Mouse (Mus musculus) megakaryocyte, embryonic 14.5 days (primary cell): ENCODE measurements around the gene Epha2. TPM values are rescaled to one million over a fixed set of nuclear protein-coding genes. Genes with fewer than 3 reads are reported as not detected.

ENCODE experiments used
- H3K27me3 ChIP-seq: replicated peaks from 2 replicates; pipeline ENCODE3; 2012; ENCODE audit warnings: inconsistent platforms
- H3K36me3 ChIP-seq: replicated peaks from 2 replicates; pipeline ENCODE3; 2012; ENCODE audit warnings: low read length, inconsistent platforms, mixed read lengths
- H3K4me1 ChIP-seq: 2 replicates; pipeline ENCODE4 v1.6.1; 2012; ENCODE audit warnings: inconsistent platforms
- H3K4me3 ChIP-seq: replicated peaks from 2 replicates; pipeline ENCODE3; 2012; ENCODE audit warnings: moderate library complexity, mild to moderate bottlenecking, inconsistent platforms
- H3K9me3 ChIP-seq: 2 replicates; pipeline ENCODE4 v1.6.1; 2012; ENCODE audit warnings: inconsistent platforms
- FLI1 ChIP-seq: IDR thresholded peaks from 2 replicates; pipeline ENCODE4 v1.6.1; 2012; ENCODE audit warnings: low read length, inconsistent platforms, mixed read lengths
- GATA1 ChIP-seq: IDR thresholded peaks from 3 replicates; pipeline ENCODE4 v1.6.1; 2012; ENCODE audit warnings: mixed read lengths, low read length, inconsistent platforms, borderline replicate concordance
- polyA plus RNA-seq: library from polyadenylated mRNA; stranded (reverse); fragments of >175 nt; gene quantifications from 2 replicates; pipeline ENCODE4 v1.2.3, GENCODE M21; 2012; ENCODE audit warnings: low replicate concordance; ENCODE audit not compliant: insufficient read depth

Epha2 gene
- polyA plus RNA-seq, result not detected in 2 replicates

- peaks cover 37% of the 10 kb centered on the region for H3K4me1 ChIP-seq
- H3K27me3 ChIP-seq, result peaks cover 93% of the 10 kb centered on the region
Measured at GRCm38 (mm10) chr4:141301116-141301553, at the start of gene Epha2. Epha2 (plus strand) TSS chr4:141301240.

DNA sequence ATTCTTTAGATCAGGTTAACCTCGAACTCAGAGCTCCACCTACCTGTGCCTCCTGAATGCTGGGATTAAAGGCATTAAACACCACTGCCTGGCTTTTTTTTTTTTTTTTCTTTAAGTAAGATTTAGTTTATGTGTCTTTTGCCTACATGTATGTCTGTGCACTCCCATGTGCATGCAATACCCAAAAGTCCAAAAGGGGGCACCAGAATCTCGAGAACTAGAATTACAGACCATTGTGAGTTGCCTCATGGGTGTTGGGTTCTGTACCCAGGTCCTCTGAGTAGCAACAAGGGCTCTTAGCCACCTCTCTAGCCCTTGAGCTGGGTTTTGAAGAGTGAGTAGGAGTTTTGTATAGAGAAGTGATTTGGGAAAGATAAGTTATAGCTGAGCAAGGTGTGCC, 48.4 kb upstream of the Epha2 start:
- no peak for TF ChIP-seq GATA1
- TF ChIP-seq FLI1, result no peak
- Histone ChIP-seq H3K36me3 (no peaks in the 10 kb centered on the region), H3K4me3 (no peak overlapping the region), H3K27me3 (peaks cover 70% of the 10 kb centered on the region), H3K4me1 (peaks cover 9% of the 10 kb centered on the region), H3K9me3 (peaks cover 5% of the 10 kb centered on the region)

More at GRCm38 (mm10) chr4:141301116-141301553, at the start of gene Epha2:
- Histone ChIP-seq H3K9me3 (no peaks in the 10 kb centered on the region), H3K4me3 (peak within 1 kb of the TSS; percentile 89), H3K36me3 (no peaks in the 10 kb centered on the region)
- TF ChIP-seq GATA1, result no peak
- TF ChIP-seq FLI1, result no peak

GRCm38 (mm10) chr4:141254234-141254633, 46.8 kb upstream of the Epha2 start:
- peaks cover 64% of the 10 kb centered on the region for H3K27me3 ChIP-seq
- TF ChIP-seq GATA1 (no peak), FLI1 (no peak)
- no peaks in the 10 kb centered on the region for H3K36me3 ChIP-seq
- no peaks in the 10 kb centered on the region; the same call in 1 of the 2 replicates for H3K4me1 ChIP-seq
- H3K4me3 ChIP-seq, result no peak overlapping the region
- peaks cover 15% of the 10 kb centered on the region for H3K9me3 ChIP-seq

DNA sequence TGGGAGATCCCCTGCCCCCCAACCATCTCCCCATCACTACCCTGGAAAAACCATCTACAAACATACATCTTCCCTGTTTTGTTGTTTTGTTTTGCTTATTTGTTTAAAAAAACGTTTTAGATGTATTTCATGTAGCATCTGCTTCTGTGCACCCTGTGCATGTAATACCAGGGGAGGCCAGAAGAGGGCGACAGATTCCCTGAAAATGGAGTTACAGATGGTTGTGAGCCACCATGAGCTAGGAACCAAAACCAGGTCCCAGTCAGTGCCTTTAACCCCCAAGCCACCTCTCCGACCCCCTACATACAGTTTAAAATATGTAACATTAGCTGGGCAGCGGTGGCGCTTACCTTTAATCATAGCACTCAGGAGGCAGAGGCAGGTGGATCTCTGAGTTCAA, 43.6 kb upstream of the Epha2 start:
- Histone ChIP-seq H3K36me3 (no peaks in the 10 kb centered on the region), H3K4me3 (no peak overlapping the region), H3K9me3 (peaks cover 40% of the 10 kb centered on the region), H3K27me3 (peaks cover 55% of the 10 kb centered on the region), H3K4me1 (no peaks in the 10 kb centered on the region)
- TF ChIP-seq FLI1, result no peak
- TF ChIP-seq GATA1, result no peak

DNA sequence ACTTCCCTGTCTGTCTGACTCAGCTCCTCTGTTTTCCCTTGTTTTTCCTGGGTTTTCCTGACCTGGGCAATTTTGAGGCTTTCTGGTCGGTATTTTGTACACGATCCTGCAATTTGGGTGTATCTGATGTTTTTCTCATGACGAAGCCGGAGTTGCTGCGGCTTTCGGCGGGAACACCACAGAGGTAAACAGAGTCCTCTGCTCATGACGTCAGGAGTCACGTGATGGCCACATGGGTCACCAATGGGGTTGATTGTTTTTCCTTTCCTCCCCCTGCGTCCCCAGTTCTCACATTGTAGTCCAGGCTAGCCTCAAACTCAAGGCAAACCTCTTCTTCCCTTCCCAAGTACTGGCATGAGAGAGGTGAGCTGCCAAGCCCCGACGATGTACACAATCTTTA, 41.6 kb upstream of the Epha2 start:
- Histone ChIP-seq H3K27me3 (peaks cover 44% of the 10 kb centered on the region), H3K36me3 (no peaks in the 10 kb centered on the region), H3K4me3 (no peak overlapping the region), H3K4me1 (no peaks in the 10 kb centered on the region), H3K9me3 (peaks cover 45% of the 10 kb centered on the region)
- TF ChIP-seq FLI1 (no peak), GATA1 (no peak)

DNA sequence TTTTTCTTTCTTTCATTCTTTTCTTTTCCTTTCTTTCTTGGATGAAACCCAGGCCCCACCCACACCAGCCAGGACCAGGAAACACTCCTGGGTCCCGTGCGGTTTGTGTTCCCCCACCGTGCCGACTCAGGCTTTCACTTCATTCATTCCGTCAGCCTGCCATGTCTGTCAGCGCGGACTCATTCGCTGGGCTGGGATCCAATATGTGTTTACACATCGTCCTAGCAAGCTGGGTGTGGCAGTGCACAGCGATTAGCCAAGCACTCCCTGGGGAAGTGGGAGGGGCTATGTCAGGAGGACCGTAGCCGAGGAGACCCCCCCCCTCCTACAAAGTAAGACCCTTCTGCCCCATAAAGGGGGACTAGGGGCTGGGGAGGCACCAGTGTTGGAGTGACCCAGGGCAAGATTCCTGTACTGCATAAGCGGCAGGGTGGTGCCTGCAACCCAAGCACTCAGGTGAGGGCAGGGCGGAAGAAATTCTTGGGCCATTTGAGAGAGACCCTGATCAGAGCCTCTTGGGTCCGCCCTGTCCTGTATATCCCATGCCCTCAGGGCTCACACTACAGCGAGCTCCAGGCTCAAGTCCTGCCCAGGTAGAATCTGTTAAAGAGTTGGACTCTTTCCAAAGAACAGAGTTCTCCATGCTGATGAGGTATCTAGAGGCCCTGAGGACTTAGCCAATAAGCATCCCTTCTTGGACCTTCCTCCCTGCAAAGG, 40.9 kb upstream of the Epha2 start:
- TF ChIP-seq GATA1 (no peak), FLI1 (no peak)

DNA sequence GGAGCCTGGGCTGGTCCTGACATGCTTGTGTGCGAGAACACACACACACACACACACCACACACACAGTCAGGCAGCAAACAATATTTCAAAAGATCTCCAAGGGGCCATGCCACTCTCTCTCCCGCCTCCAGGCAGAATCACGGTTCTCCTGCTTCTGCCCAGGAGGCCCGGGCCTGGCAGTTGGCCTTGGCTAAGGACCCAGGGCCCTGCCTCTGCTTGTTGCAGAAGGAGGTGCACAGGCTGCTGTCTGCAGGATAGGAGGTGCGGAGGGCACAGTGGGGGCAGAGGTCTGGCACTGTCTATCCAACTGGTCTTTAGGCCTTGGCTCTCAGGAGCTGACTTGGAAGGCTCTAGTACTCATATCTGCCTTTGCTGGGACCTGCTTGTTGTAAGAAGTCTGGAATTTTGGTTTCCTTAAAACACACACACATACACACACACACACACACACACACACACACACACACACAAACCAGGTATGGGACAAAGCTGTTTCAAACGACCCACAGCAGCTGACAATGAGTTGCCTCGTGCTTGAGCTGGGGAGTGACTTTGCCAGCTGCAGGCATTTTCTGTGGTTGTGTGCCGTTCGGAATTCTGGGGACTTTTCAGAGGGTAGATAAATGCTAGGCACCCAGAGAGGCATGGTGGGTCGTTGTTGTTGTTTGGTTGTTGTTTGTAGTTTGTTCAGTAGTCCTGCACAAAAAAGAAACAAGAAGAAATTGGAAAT, 38.0 kb upstream of the Epha2 start:
- Histone ChIP-seq H3K4me1 (no peaks in the 10 kb centered on the region), H3K36me3 (no peaks in the 10 kb centered on the region), H3K4me3 (no peak overlapping the region), H3K9me3 (peaks cover 44% of the 10 kb centered on the region), H3K27me3 (peaks cover 27% of the 10 kb centered on the region)
- TF ChIP-seq FLI1 (no peak), GATA1 (no peak)

More for the DNA sequence above, 40.9 kb upstream of the Epha2 start:
- Histone ChIP-seq H3K4me1 (no peaks in the 10 kb centered on the region), H3K27me3 (peaks cover 38% of the 10 kb centered on the region), H3K36me3 (no peaks in the 10 kb centered on the region), H3K9me3 (peaks cover 45% of the 10 kb centered on the region), H3K4me3 (no peak overlapping the region)

DNA sequence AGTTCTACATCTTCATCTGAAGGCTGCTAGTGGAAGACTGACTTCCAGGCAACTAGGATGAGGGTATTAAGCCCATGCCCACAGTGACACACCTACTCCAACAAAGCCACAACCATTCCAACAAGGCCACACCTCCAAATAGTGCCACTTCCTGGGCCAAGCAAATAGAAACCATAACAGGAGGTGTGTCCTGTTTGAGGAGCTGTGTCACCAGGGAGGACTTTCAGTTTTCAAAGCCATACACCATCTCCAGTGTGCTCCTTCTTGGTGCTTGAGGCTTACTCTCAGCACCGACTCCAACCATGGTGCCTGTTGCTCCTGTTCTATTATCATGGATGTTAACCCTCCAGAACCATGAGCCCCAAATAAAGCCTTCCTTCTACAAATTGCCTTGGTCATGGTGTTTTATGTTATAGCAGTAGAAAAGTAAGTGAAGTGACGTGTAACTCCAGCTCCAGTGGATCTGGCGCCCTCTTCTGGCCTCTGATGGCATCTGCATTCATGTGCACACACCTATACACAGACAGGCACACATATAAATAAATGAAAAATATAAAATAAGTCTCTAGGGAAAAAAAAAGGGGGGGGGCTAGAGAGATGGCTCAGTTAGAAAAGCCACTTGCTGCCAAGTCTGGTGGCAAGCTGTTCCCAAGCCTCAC, 34.9 kb upstream of the Epha2 start:
- H3K36me3 ChIP-seq, result no peaks in the 10 kb centered on the region
- peaks cover 37% of the 10 kb centered on the region for H3K9me3 ChIP-seq
- H3K4me1 ChIP-seq, result no peaks in the 10 kb centered on the region
- no peak overlapping the region for H3K4me3 ChIP-seq
- peaks cover 16% of the 10 kb centered on the region for H3K27me3 ChIP-seq
- no peak for TF ChIP-seq GATA1
- no peak for TF ChIP-seq FLI1

GRCm38 (mm10) chr4:141267250-141267649, 33.8 kb upstream of the Epha2 start:
- H3K4me1 ChIP-seq, result peaks cover 5% of the 10 kb centered on the region; the same call in 1 of the 2 replicates
- no peaks in the 10 kb centered on the region for H3K36me3 ChIP-seq
- H3K9me3 ChIP-seq, result peaks cover 29% of the 10 kb centered on the region
- no peak overlapping the region for H3K4me3 ChIP-seq
- H3K27me3 ChIP-seq, result peaks cover 27% of the 10 kb centered on the region
- TF ChIP-seq GATA1 (no peak), FLI1 (no peak)

GRCm38 (mm10) chr4:141267837-141268236, 33.2 kb upstream of the Epha2 start:
- Histone ChIP-seq H3K4me1 (peaks cover 7% of the 10 kb centered on the region; the same call in 1 of the 2 replicates), H3K27me3 (peaks cover 33% of the 10 kb centered on the region), H3K4me3 (no peak overlapping the region), H3K9me3 (peaks cover 25% of the 10 kb centered on the region), H3K36me3 (no peaks in the 10 kb centered on the region)
- no peak for TF ChIP-seq GATA1
- no peak for TF ChIP-seq FLI1
